Mouse (Mus musculus): Measurements from ENCODE around the gene Cog3. TPM values are rescaled to one million over a fixed set of nuclear protein-coding genes. Genes with fewer than 3 reads are reported as not detected.

The Cog3 gene
- total RNA-seq, 2 experiments from 2014 or later, result 31.6 to 47.3 TPM

GRCm38 (mm10) chr14:75711731-75712130 is 42.6 kb downstream of the Cog3 start:
- no peak for ATAC-seq (replicated peaks; ENCODE audit: low FRiP score, low TSS enrichment, poor library complexity, severe bottlenecking)

GRCm38 (mm10) chr14:75708986-75709385 is 45.3 kb downstream of the Cog3 start:
- no peak for ATAC-seq (replicated peaks; ENCODE audit: low FRiP score, low TSS enrichment, poor library complexity, severe bottlenecking)

- ATAC-seq (replicated peaks; ENCODE audit: low FRiP score, low TSS enrichment, poor library complexity, severe bottlenecking), result no peak
These were observed 46.5 kb downstream of the Cog3 start for GRCm38 (mm10) chr14:75707771-75708170.

- ATAC-seq (replicated peaks; ENCODE audit: low FRiP score, low TSS enrichment, poor library complexity, severe bottlenecking), result no peak
These were observed 47.7 kb downstream of the Cog3 start for GRCm38 (mm10) chr14:75706647-75707046.

GRCm38 (mm10) chr14:75697928-75698327 is 56.4 kb downstream of the Cog3 start:
- ATAC-seq (replicated peaks; ENCODE audit: low FRiP score, low TSS enrichment, poor library complexity, severe bottlenecking), result no peak

GRCm38 (mm10) chr14:75696096-75696495 is 58.2 kb downstream of the Cog3 start:
- ATAC-seq (replicated peaks; ENCODE audit: low FRiP score, low TSS enrichment, poor library complexity, severe bottlenecking), result no peak

GRCm38 (mm10) chr14:75690428-75690827 is 63.9 kb downstream of the Cog3 start:
- ATAC-seq (replicated peaks; ENCODE audit: low FRiP score, low TSS enrichment, poor library complexity, severe bottlenecking), result no peak

GRCm38 (mm10) chr14:75676316-75676715 is 78.0 kb downstream of the Cog3 start:
- no peak for ATAC-seq (replicated peaks; ENCODE audit: low FRiP score, low TSS enrichment, poor library complexity, severe bottlenecking)

- no peak for ATAC-seq (replicated peaks; ENCODE audit: low FRiP score, low TSS enrichment, poor library complexity, severe bottlenecking)
These were observed 85.2 kb downstream of the Cog3 start for GRCm38 (mm10) chr14:75669085-75669645.

GRCm38 (mm10) chr14:75665430-75666180 is 88.7 kb downstream of the Cog3 start:
- ATAC-seq (replicated peaks; ENCODE audit: low FRiP score, low TSS enrichment, poor library complexity, severe bottlenecking), result no peak

GRCm38 (mm10) chr14:75661548-75661947 is 92.8 kb downstream of the Cog3 start:
- ATAC-seq (replicated peaks; ENCODE audit: low FRiP score, low TSS enrichment, poor library complexity, severe bottlenecking), result no peak

GRCm38 (mm10) chr14:75660936-75661335 is 93.4 kb downstream of the Cog3 start:
- ATAC-seq (replicated peaks; ENCODE audit: low FRiP score, low TSS enrichment, poor library complexity, severe bottlenecking), result no peak

Other genes with a start within 250 kb of the Cog3 start
- gene Spert, start 161.4 kb downstream of the Cog3 start, total RNA-seq (2014; fragmentation: Nextera tagmentation), result not detected in 2 replicates
- gene Spert, start 161.4 kb downstream of the Cog3 start, total RNA-seq (2017), result not detected in 2 replicates
- gene Erich6b, start 112.3 kb downstream of the Cog3 start, total RNA-seq (2014; fragmentation: Nextera tagmentation), result not detected in 2 replicates
- gene Erich6b, start 112.3 kb downstream of the Cog3 start, total RNA-seq (2017), result not detected in 2 replicates
- 26.0 and 33.0 TPM in 2 replicates for gene Slc25a30, start 32.5 kb upstream of the Cog3 start, total RNA-seq (2014; fragmentation: Nextera tagmentation)
- gene Slc25a30, start 32.5 kb upstream of the Cog3 start, total RNA-seq (2017), result 22.5 and 32.6 TPM in 2 replicates
- 4,413 and 4,416 TPM in 2 replicates for gene Tpt1, start 90.6 kb upstream of the Cog3 start, total RNA-seq (2014; fragmentation: Nextera tagmentation)
- gene Tpt1, start 90.6 kb upstream of the Cog3 start, total RNA-seq (2017), result 839 and 1,119 TPM in 2 replicates
- not detected in 2 replicates for gene Kctd4, start 200.5 kb upstream of the Cog3 start, total RNA-seq (2014; fragmentation: Nextera tagmentation)
- 0.28 TPM in 1 of 2 replicates, not detected in the other for gene Kctd4, start 200.5 kb upstream of the Cog3 start, total RNA-seq (2017)